Comparison of ENCODE assay signal across 10 mouse cellular contexts in the genomic region with DNA sequence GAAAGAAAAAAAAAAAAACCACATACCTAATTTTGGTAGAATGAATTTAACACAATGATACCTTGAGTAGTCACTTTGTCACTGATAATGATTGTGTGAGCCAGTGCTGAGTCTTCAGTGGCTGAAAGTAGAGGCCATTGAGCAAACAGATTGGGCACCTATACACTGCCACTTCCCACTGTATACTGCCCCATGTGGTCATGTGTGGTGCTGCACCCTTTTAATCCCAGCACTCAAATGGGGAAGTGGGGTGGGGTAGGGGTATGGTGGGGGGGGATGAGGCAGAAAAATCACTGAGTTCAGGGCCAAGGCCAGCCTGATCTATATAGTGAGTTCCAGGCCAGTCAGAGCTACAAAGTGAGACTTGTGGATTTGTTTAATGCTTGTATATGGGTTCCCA. TPM values are rescaled to one million over a fixed set of nuclear protein-coding genes. Genes with fewer than 3 reads are reported as not detected.
DNase-seq lines count a peak whose midpoint lies in the region; ATAC-seq and TF ChIP-seq lines count a peak whose summit lies in the region.
"Had no signal": no experiment of that assay in that cellular context is flagged by ENCODE, and none has a peak within 500 bp of the region (broad histone marks: within the 10 kb centered on the region; RNA-seq: fewer than 3 reads in every experiment).

No protein-coding gene starts in this region.

- H3K27ac ChIP-seq in liver, embryonic 12.5 days: no peak overlapping the region
- no peak overlapping the region for H3K27ac ChIP-seq in lung, embryonic 14.5 days (ENCODE audit: low read depth)
- H3K27ac ChIP-seq: heart, embryonic 15.5 days had no signal

- no peak for ATAC-seq in liver, embryonic 12.5 days
- no peak for ATAC-seq in lung, embryonic 14.5 days (ENCODE audit: insufficient read depth)
- ATAC-seq in inflammation-experienced regulatory T-cells, adult 6 months: no peak
- ATAC-seq: Patski had no signal

- no peaks in the 10 kb centered on the region for H3K36me3 ChIP-seq in liver, embryonic 12.5 days
- no peaks in the 10 kb centered on the region for H3K36me3 ChIP-seq in lung, embryonic 14.5 days (ENCODE audit: insufficient read depth)
- H3K36me3 ChIP-seq: heart, embryonic 15.5 days had no signal

- no peaks in the 10 kb centered on the region for H3K4me1 ChIP-seq in liver, embryonic 12.5 days
- H3K4me1 ChIP-seq in lung, embryonic 14.5 days (ENCODE audit: insufficient read depth): no peaks in the 10 kb centered on the region
- H3K4me1 ChIP-seq: heart, embryonic 15.5 days had no signal

- H3K4me3 ChIP-seq in liver, embryonic 12.5 days: no peak overlapping the region
- no peak overlapping the region for H3K4me3 ChIP-seq in lung, embryonic 14.5 days (ENCODE audit: low read depth, low read length)
- H3K4me3 ChIP-seq: heart, embryonic 15.5 days had no signal

- TF ChIP-seq CTCF in lung, embryonic 14.5 days (IDR thresholded peaks at IDR 0.05; ENCODE audit: low read depth): peak; percentile 70

- no peak overlapping the region for H3K9ac ChIP-seq in liver, embryonic 12.5 days
- no peak overlapping the region for H3K9ac ChIP-seq in lung, embryonic 14.5 days
- H3K9ac ChIP-seq: heart, embryonic 15.5 days had no signal

- H3K9me3 ChIP-seq in liver, embryonic 12.5 days (replicated peaks): 0 out of 2 replicates have a peak, but pooled peaks cover 3% of the 10 kb centered on the region
- no peaks in the 10 kb centered on the region for H3K9me3 ChIP-seq in lung, embryonic 14.5 days (ENCODE audit: low read depth, low read length)

- H3K27me3 ChIP-seq in liver, embryonic 12.5 days (replicated peaks): no peaks in the 10 kb centered on the region
- H3K27me3 ChIP-seq in lung, embryonic 14.5 days (ENCODE audit: insufficient read depth, low read length): no peaks in the 10 kb centered on the region
- H3K27me3 ChIP-seq: heart, embryonic 15.5 days; Patski had no signal

- DNase-seq in cerebellum, adult 9-11 months: peak; percentile 16
- DNase-seq in cerebellum, adult 8-10 months: no peak
- peak; percentile 54 for DNase-seq in liver
- DNase-seq in embryo, embryonic 10 days (ENCODE audit: low spot score): peak; percentile 53
- peak; percentile 56 for DNase-seq in lung, embryonic 14.5 days
- peak; percentile 66 to 84 for DNase-seq in spleen, postnatal 4 days (ENCODE audit: low spot score in 2 of 2)

- no peak overlapping the region for H3K4me2 ChIP-seq in liver, embryonic 12.5 days
- H3K4me2 ChIP-seq in lung, embryonic 14.5 days: no peak overlapping the region
- H3K4me2 ChIP-seq: heart, embryonic 15.5 days had no signal

RNA-seq across cellular contexts. Expression of a gene that starts 8.2 kb away (rescaled TPM):
- 0.20 and 0.37 TPM in 2 replicates for polyA plus RNA-seq in liver, embryonic 12.5 days (2016; fragmentation: Nextera tagmentation; extraction: Ambion mirVana)
- 1.4 and 1.5 TPM in 2 replicates for polyA plus RNA-seq in lung, embryonic 14.5 days (2014; fragmentation: Nextera tagmentation; extraction: Ambion mirVana)
- under 1 TPM in 2 of 3 experiments, not detected in 1; 0.26 to 0.75 TPM for polyA plus RNA-seq in inflammation-experienced regulatory T-cells, adult 6 months (2017; shearing (Covaris generic))

RNA-seq across cellular contexts. Expression of a gene that starts 8.4 kb away (rescaled TPM):
- polyA plus RNA-seq in liver, embryonic 12.5 days (2016; fragmentation: Nextera tagmentation; extraction: Ambion mirVana): 20.3 and 21.8 TPM in 2 replicates
- polyA plus RNA-seq in lung, embryonic 14.5 days (2014; fragmentation: Nextera tagmentation; extraction: Ambion mirVana): 51.2 and 52.8 TPM in 2 replicates
- 10 to 100 TPM; 15.7 to 18.3 (median 16.8) TPM for polyA plus RNA-seq in inflammation-experienced regulatory T-cells, adult 6 months (2017; shearing (Covaris generic))

RNA-seq across cellular contexts. Expression of a gene that starts 20.1 kb away (rescaled TPM):
- 209 and 217 TPM in 2 replicates for polyA plus RNA-seq in liver, embryonic 12.5 days (2016; fragmentation: Nextera tagmentation; extraction: Ambion mirVana)
- polyA plus RNA-seq in lung, embryonic 14.5 days (2014; fragmentation: Nextera tagmentation; extraction: Ambion mirVana): 244 and 245 TPM in 2 replicates
- 100 to 1,000 TPM; 185 to 255 (median 187) TPM for polyA plus RNA-seq in inflammation-experienced regulatory T-cells, adult 6 months (2017; shearing (Covaris generic))

RNA-seq across cellular contexts. Expression of a gene that starts 37.1 kb away (rescaled TPM):
- polyA plus RNA-seq in liver, embryonic 12.5 days (2016; fragmentation: Nextera tagmentation; extraction: Ambion mirVana): 37.7 and 38.3 TPM in 2 replicates
- 15.0 and 15.2 TPM in 2 replicates for polyA plus RNA-seq in lung, embryonic 14.5 days (2014; fragmentation: Nextera tagmentation; extraction: Ambion mirVana)
- polyA plus RNA-seq in inflammation-experienced regulatory T-cells, adult 6 months (2017; shearing (Covaris generic)): 1 to 10 TPM; 3.3 to 4.6 (median 4.1) TPM

RNA-seq across cellular contexts. Expression of a gene that starts 40.1 kb away (rescaled TPM):
- 48.3 and 50.0 TPM in 2 replicates for polyA plus RNA-seq in liver, embryonic 12.5 days (2016; fragmentation: Nextera tagmentation; extraction: Ambion mirVana)
- 35.5 and 37.9 TPM in 2 replicates for polyA plus RNA-seq in lung, embryonic 14.5 days (2014; fragmentation: Nextera tagmentation; extraction: Ambion mirVana)
- 10 to 100 TPM; 18.7 to 22.5 (median 21.5) TPM for polyA plus RNA-seq in inflammation-experienced regulatory T-cells, adult 6 months (2017; shearing (Covaris generic))
